Mouse (Mus musculus): ENCODE data around the gene Gldn. TPM values are rescaled to one million over a fixed set of nuclear protein-coding genes. Genes with fewer than 3 reads are reported as not detected.

Gldn gene
- total RNA-seq, 1 experiment from 2014 or later: 5.4 TPM

Other genes with a start within 250 kb of the Gldn start
- gene Tnfaip8l3, start 218.1 kb upstream of the Gldn start, total RNA-seq (2021): 0.15 TPM in 1 of 2 replicates, not detected in the other
- gene Cyp19a1, start 18.4 kb upstream of the Gldn start, total RNA-seq (2021): not detected in 2 replicates
- gene Dmxl2, start 215.1 kb downstream of the Gldn start, total RNA-seq (2021): 18.3 and 19.1 TPM in 2 replicates